Mouse (Mus musculus) gastrocnemius, adult 8-10 months (tissue): ENCODE results near the gene Clec4e. TPM values are rescaled to one million over a fixed set of nuclear protein-coding genes. Genes with fewer than 3 reads are reported as not detected.
"Not testable (repeated sequence)": the region's sequence is repeated elsewhere in the genome, so short reads cannot be mapped to it uniquely, and the experiment has no call there.

Experiments
- DNase-seq, 2 experiments: peaks; one replicate each; pipeline ENCODE4 v3.0.0; 2022; ENCODE audit warnings: low spot score in 2 of 2
- total RNA-seq, 4 experiments: library from RNA; stranded (reverse); gene quantifications; 2 replicates each; pipeline ENCODE4 v1.2.4; 2022

Gene Clec4e
- total RNA-seq = not detected

DNA sequence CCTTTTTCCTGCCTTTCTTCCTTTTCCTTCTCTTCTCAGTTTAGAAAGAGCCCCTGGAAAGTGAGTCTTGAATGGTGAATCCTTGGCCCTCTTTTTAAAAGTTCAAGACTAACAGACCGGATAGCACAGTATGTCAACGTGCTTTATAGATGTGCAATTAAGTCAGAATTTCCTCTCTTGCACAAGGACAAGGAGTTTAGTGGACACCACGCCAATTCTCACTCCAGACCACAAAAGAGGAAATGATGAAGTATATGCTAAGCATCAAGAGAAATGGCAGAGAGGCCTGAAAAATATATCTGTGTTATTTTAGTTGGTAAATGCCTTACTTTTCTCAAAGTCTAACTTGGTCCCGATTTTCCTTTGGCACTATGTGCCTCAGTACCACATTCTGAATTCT is at the start of gene Clec4e:
Clec4e (minus strand) TSS at position 118 of the 400 bp plus-strand sequence.
- DNase-seq = no peak

DNA sequence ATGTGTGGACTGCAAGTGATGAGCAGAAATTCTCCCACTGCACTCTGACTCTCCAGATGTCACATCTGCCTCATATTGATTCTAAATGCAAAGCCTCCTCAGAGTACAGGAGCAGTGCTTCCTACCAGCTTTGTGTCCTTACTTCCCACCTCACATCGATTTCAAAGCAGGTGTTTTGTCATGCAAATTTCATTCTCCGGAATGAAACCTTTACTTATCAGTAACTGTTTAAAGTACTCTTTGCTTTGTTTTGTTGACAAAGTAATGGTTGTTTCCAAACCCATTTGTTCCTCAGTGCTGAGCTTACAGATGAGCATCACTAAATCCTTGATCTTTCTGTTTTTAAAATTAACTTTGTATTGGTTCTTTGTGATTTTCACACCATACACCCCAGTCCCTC is 42.8 kb upstream of the Clec4e start:
- no peak for DNase-seq

GRCm38 (mm10) chr6:123308033-123308432 is 18.4 kb upstream of the Clec4e start, which contains the start of gene Vmn2r19:
TSS of gene Vmn2r19 (plus strand) at chr6:123308333.
- DNase-seq = no peak

DNA sequence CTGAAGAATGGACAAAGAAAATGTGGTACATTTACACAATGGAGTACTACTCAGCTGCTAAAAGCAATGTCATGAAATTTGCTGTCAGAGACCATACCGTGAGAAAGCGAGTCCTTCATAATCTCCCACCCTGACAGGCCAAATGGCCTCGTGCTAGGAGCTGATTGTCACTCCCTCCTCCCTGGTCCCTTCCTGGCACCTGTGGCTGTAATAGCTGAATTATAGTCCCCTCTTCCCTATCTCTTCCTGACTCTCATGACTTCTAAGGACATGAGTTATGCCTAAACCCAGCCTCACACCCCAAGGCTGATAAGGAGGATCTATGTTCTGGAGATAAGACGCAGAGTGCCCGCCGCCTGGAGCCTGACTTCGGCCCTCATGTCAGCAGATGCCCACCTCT is 16.6 kb upstream of the Clec4e start:
- DNase-seq = not testable (repeated sequence)

DNA sequence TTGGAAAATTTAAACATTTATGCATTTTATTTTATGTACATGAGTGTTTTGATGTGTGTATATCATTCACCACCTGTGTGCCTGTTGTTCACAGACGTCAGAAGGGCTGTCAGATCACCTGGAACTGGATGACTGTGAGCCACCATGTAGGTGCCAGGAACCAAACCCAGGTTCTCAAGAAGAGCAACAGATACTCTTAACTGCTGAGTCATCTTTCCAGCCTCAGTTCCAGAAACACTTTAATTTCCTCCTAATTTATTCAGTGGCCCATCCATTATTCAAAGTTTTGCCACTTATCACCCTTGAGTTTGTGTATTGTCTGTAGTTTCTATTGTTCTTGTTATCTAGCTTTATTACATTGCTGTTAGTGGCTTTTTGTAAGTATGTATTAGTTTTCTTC is 7.0 kb upstream of the Clec4e start:
- DNase-seq = no peak

- not testable (repeated sequence) for DNase-seq
Observed at GRCm38 (mm10) chr6:123293509-123293908, 3.8 kb upstream of the Clec4e start.

DNA sequence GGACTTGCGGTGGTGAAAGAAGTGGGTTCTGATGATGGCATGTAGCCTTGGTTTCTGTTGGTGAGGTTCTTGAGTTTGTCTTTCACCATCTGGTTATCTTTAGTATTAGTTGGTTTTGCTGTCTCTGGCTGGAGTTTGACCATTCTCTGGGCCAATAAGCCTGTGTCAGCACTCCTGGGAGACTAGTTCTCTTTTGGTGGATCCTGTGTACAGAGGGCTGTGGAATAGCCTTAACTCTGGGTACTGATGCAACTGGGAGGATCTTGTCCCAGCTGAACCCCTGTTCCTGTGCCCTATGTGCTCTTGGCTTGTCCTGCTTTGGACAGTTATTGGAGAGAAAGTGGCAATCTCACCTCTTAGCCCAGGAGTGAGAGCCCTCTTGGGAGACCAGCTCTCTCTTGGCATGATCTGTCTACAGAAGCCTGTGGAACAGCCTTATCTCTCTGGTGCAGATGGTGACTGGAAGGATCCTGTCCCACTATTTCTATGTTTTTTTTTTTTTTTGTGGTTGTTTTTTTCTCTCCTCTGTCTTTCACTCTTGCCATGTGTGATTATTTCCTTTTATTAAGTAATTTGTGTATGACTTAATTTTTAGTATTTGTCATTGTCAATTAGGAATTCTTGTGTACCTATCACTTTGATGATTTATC is 3.2 kb upstream of the Clec4e start:
- no peak for DNase-seq

DNA sequence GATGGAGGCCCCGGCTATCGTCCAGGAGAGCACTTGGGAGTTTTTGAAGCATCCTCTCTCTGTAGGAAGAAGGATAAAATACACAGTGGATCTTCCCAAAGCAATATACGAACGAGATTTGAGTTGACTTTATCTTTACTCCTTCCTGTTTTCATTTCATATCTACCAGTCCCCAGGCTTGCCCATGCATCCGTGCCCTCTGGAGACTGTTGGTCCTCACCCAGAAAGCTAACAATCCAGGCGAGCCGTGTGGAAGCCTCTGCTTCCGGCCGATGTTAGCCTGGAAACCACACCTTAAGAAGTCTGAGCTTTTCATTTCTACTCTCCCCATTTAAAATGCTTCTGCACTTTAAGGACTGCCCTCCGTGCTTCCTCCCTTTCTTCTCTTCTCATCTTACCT is 739 bp downstream of the Clec4e start:
- DNase-seq = no peak

- DNase-seq = no peak
Observed at GRCm38 (mm10) chr6:123286311-123286710, 3.4 kb downstream of the Clec4e start.

GRCm38 (mm10) chr6:123279443-123279842 is 10.2 kb downstream of the Clec4e start:
- no peak for DNase-seq

GRCm38 (mm10) chr6:123266945-123267344 is 22.7 kb downstream of the Clec4e start:
- no peak for DNase-seq

- DNase-seq = no peak
Observed at GRCm38 (mm10) chr6:123265809-123266208, 23.9 kb downstream of the Clec4e start.

GRCm38 (mm10) chr6:123264194-123264593 is 25.5 kb downstream of the Clec4e start:
- DNase-seq = no peak

DNA sequence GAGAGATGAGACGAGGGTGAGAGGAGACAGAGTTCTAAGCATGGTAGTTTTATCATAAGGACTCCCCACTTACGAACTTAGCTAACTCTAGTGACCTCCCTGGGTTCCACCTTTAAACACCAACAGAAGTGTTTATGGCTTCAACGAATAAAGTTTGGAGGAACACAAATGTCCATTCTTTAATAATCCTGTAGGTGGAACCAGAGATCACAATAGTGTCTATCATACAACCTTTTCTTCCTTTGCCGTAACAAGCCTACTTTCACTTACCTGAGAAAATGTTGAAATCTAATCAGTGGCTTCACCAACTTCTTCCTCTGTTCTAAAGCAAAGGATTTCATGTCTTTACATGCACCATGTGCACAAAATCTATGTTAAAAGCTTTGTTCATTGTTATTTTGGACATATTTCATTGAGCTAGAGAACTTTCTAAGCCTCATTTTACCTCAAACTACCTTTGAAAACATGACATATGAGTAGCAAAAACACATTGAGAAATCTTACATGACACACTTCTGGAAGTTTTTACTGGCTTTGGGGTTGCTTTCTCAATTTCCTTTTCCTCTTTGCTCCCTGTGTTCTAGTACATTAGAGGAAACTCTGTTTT is 28.0 kb downstream of the Clec4e start, which contains the start of gene Clec4d:
Clec4d (plus strand) TSS at position 557 of the 607 bp plus-strand sequence.
- DNase-seq = no peak

GRCm38 (mm10) chr6:123260868-123261267 is 28.8 kb downstream of the Clec4e start:
- DNase-seq = no peak

DNA sequence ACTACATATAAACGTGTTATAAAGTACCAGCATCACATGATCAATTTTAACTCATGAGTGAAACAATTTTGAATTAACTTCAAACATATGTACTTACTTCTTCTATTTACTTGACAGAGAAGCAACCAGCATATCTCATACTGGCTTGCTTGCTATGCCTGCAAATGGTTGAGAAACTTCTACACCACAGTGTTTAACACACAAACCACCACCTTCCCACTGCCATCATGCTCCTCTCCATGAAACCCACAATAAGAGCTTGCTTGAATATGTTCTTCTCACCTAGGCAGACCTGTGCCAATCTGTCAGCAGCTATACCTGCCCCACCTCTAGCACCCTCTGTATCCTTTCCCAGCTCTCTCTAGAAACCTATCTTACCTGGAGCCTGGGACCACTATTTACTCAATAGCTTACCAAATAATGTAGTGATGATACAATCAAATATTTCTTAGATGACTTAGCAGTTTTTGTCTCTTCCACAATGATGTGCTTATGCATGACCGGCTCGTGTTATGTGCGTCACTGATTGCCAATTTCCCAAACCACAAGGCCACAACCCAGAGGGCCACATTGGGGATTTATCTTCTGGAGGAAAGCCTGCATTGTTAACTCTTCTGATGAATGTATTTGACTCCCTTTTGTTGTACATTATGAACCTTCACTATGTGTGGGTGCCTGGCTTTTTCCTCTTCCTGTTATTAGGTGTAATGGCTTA is 29.6 kb downstream of the Clec4e start:
- DNase-seq = no peak

GRCm38 (mm10) chr6:123258946-123259345 is 30.7 kb downstream of the Clec4e start:
- no peak for DNase-seq

DNA sequence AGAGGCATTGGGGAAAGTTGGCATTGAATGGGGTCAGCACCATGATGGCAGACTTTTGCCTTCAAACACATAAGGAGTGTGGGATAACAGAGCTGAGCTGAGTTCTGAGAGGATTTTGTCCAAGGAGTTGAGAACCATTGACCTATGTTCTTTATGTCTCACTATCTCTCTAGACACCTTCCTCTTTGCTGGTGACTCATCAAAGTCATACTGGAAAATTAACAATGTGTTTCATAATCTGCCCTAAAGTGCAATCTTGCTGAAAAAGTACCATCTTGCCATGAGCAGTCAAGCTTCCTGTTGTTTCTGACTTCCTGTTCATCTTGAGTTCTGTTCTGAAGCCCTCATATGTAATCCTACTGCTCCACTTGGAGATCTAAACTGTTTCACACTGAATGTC is 36.9 kb downstream of the Clec4e start:
- no peak for DNase-seq

GRCm38 (mm10) chr6:123248862-123249261 is 40.8 kb downstream of the Clec4e start:
- not testable (repeated sequence) for DNase-seq

- DNase-seq = no peak
Observed at GRCm38 (mm10) chr6:123244201-123244600, 45.5 kb downstream of the Clec4e start.

GRCm38 (mm10) chr6:123237582-123237981 is 52.1 kb downstream of the Clec4e start:
- no peak for DNase-seq
